ENCODE assay signal across 17 mouse cellular contexts in the genomic region with DNA sequence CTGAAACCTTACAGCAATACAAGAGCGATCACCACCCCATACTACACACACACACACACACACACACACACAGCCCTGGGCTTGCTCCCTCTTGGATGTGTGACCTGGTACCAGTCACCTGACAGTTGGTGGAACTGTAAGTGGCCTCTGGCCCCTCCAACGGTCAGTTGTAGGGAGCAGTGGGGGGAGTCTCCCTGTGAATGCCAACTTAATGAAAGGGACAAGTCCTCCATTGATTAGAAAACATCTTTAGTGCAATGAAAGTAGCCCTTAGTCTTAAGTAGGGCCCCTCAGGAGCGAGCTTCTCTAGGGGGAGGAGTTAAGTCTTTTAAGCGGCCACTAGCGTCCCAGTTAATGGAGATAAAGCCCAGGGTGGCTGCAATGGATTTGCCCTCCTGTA. TPM values are rescaled to one million over a fixed set of nuclear protein-coding genes. Genes with fewer than 3 reads are reported as not detected.
DNase-seq lines count a peak whose midpoint lies in the region; ATAC-seq lines count a peak whose summit lies in the region.
"Had no signal": no experiment of that assay in that cellular context is flagged by ENCODE, and none has a peak within 500 bp of the region (broad histone marks: within the 10 kb centered on the region; RNA-seq: fewer than 3 reads in every experiment).

No protein-coding gene starts in this region.

- WGBS in kidney, embryonic 16.5 days: 41% methylated on average over 5 of the region's 5 CpGs
- 9% methylated on average over 5 of the region's 5 CpGs for WGBS in forebrain, embryonic 11.5 days
- 13% methylated on average over 5 of the region's 5 CpGs for WGBS in hindbrain, embryonic 16.5 days
- WGBS in neural tube, embryonic 15.5 days: 25% methylated on average over 5 of the region's 5 CpGs

- 0 out of 2 replicates have a peak, but pooled peaks have one; percentile 54 for ATAC-seq in kidney, embryonic 16.5 days (ENCODE audit: low FRiP score, low TSS enrichment)
- ATAC-seq in forebrain, embryonic 11.5 days (replicated peaks; ENCODE audit: low FRiP score): peak; percentile 83
- ATAC-seq in hindbrain, embryonic 16.5 days: peak; percentile 34
- ATAC-seq in neural tube, embryonic 15.5 days (ENCODE audit: low FRiP score): no peak

- H3K4me3 ChIP-seq in kidney, embryonic 16.5 days (ENCODE audit: low read length): no peak overlapping the region
- H3K4me3 ChIP-seq in forebrain, embryonic 11.5 days (ENCODE audit: low read depth, low read length): no peak overlapping the region
- H3K4me3 ChIP-seq in hindbrain, embryonic 16.5 days (ENCODE audit: low read length): no peak overlapping the region
- no peak overlapping the region for H3K4me3 ChIP-seq in neural tube, embryonic 15.5 days (replicated peaks)
- H3K4me3 ChIP-seq: embryonic facial prominence, embryonic 13.5 days; heart, adult 2 months; limb, embryonic 15.5 days; lung, embryonic 15.5 days had no signal

- H3K4me2 ChIP-seq in kidney, embryonic 16.5 days (replicated peaks; ENCODE audit: low read depth, low read length): no peak overlapping the region
- no peak overlapping the region for H3K4me2 ChIP-seq in forebrain, embryonic 11.5 days (ENCODE audit: low read depth, low read length, severe bottlenecking)
- no peak overlapping the region for H3K4me2 ChIP-seq in hindbrain, embryonic 16.5 days (ENCODE audit: low read length)
- H3K4me2 ChIP-seq in neural tube, embryonic 15.5 days: 0 out of 2 replicates have a peak overlapping the region, but pooled peaks have one; percentile 5
- H3K4me2 ChIP-seq: embryonic facial prominence, embryonic 13.5 days; limb, embryonic 15.5 days; lung, embryonic 15.5 days had no signal

- peaks cover 35% of the 10 kb centered on the region for H3K36me3 ChIP-seq in kidney, embryonic 16.5 days (ENCODE audit: insufficient read depth, low read length)
- peaks cover 5% of the 10 kb centered on the region; the same call in 1 of the 2 replicates for H3K36me3 ChIP-seq in forebrain, embryonic 11.5 days (ENCODE audit: control insufficient read depth, insufficient read depth, low read length)
- H3K36me3 ChIP-seq in hindbrain, embryonic 16.5 days (ENCODE audit: control insufficient read depth, insufficient read depth, low read length): peaks cover 10% of the 10 kb centered on the region
- peaks cover 33% of the 10 kb centered on the region for H3K36me3 ChIP-seq in neural tube, embryonic 15.5 days

- H3K27me3 ChIP-seq in kidney, embryonic 16.5 days (ENCODE audit: insufficient read depth, low read length): no peaks in the 10 kb centered on the region
- H3K27me3 ChIP-seq in forebrain, embryonic 11.5 days (ENCODE audit: control insufficient read depth, insufficient read depth, low read length): no peaks in the 10 kb centered on the region
- no peaks in the 10 kb centered on the region for H3K27me3 ChIP-seq in hindbrain, embryonic 16.5 days (replicated peaks; ENCODE audit: control insufficient read depth, insufficient read depth, low read length)
- no peaks in the 10 kb centered on the region for H3K27me3 ChIP-seq in neural tube, embryonic 15.5 days (replicated peaks)
- H3K27me3 ChIP-seq: embryonic facial prominence, embryonic 13.5 days; limb, embryonic 15.5 days; lung, embryonic 15.5 days had no signal

- H3K4me1 ChIP-seq in kidney, embryonic 16.5 days (ENCODE audit: insufficient read depth, low read length): no peaks in the 10 kb centered on the region
- peaks cover 23% of the 10 kb centered on the region for H3K4me1 ChIP-seq in forebrain, embryonic 11.5 days (replicated peaks; ENCODE audit: control insufficient read depth, insufficient read depth, low read length)
- H3K4me1 ChIP-seq in hindbrain, embryonic 16.5 days (ENCODE audit: control insufficient read depth, insufficient read depth, low read depth, low read length): peaks cover 12% of the 10 kb centered on the region
- H3K4me1 ChIP-seq in neural tube, embryonic 15.5 days: peaks cover 17% of the 10 kb centered on the region
- H3K4me1 ChIP-seq: lung, embryonic 15.5 days had no signal

- H3K27ac ChIP-seq in kidney, embryonic 16.5 days (ENCODE audit: low read length): no peak overlapping the region
- H3K27ac ChIP-seq in forebrain, embryonic 11.5 days (ENCODE audit: low read depth, low read length): peak overlapping the region; percentile 89
- H3K27ac ChIP-seq in hindbrain, embryonic 16.5 days (ENCODE audit: low read depth, low read length): peak overlapping the region; percentile 49; the same call in 1 of the 2 replicates
- H3K27ac ChIP-seq in neural tube, embryonic 15.5 days (replicated peaks): 0 out of 2 replicates have a peak overlapping the region, but pooled peaks have one; percentile 41
- H3K27ac ChIP-seq: embryonic facial prominence, embryonic 13.5 days; heart, adult 2 months; limb, embryonic 15.5 days; lung, embryonic 15.5 days had no signal

- no peak overlapping the region for H3K9ac ChIP-seq in kidney, embryonic 16.5 days (replicated peaks; ENCODE audit: low read length)
- H3K9ac ChIP-seq in forebrain, embryonic 11.5 days (ENCODE audit: low read length): peak overlapping the region; percentile 45; the same call in 1 of the 2 replicates
- H3K9ac ChIP-seq in hindbrain, embryonic 16.5 days (ENCODE audit: low read depth, low read length): no peak overlapping the region
- no peak overlapping the region for H3K9ac ChIP-seq in neural tube, embryonic 15.5 days (replicated peaks)
- H3K9ac ChIP-seq: embryonic facial prominence, embryonic 13.5 days; limb, embryonic 15.5 days; lung, embryonic 15.5 days had no signal

- no peak for DNase-seq in kidney, postnatal 36 days
- DNase-seq in forebrain, embryonic 11.5 days (ENCODE audit: low spot score): peak; percentile 69
- DNase-seq in adrenal gland, adult 2 months: no peak
- no peak for DNase-seq in adrenal gland, adult 18-20 months (ENCODE audit: low spot score in 2 of 2)
- no peak for DNase-seq in cerebellum, adult 11 months
- DNase-seq: adrenal gland, postnatal 25 days; heart, adult 2 months; kidney, postnatal 14 days; thymus, postnatal 4 days had no signal

- no peaks in the 10 kb centered on the region for H3K9me3 ChIP-seq in kidney, embryonic 16.5 days (ENCODE audit: low read length)
- H3K9me3 ChIP-seq in forebrain, embryonic 11.5 days (ENCODE audit: control insufficient read depth, low read length): no peaks in the 10 kb centered on the region
- H3K9me3 ChIP-seq in hindbrain, embryonic 16.5 days (ENCODE audit: control insufficient read depth, low read length): no peaks in the 10 kb centered on the region
- no peaks in the 10 kb centered on the region for H3K9me3 ChIP-seq in neural tube, embryonic 15.5 days (replicated peaks)
- H3K9me3 ChIP-seq: embryonic facial prominence, embryonic 13.5 days; limb, embryonic 15.5 days; lung, embryonic 15.5 days had no signal

RNA-seq across cellular contexts. Expression of a gene that starts 19.2 kb away (rescaled TPM):
- not detected in 2 replicates for polyA plus RNA-seq in kidney, embryonic 16.5 days (2015; fragmentation: Nextera tagmentation; extraction: Ambion mirVana)
- 0.83 and 1.5 TPM in 2 replicates for polyA plus RNA-seq in forebrain, embryonic 11.5 days (2014; fragmentation: Nextera tagmentation; extraction: Ambion mirVana)
- 0.91 and 1.0 TPM in 2 replicates for polyA plus RNA-seq in hindbrain, embryonic 16.5 days (2015; fragmentation: Nextera tagmentation; extraction: Ambion mirVana)
- polyA plus RNA-seq in neural tube, embryonic 15.5 days (2015; fragmentation: Nextera tagmentation; extraction: Ambion mirVana): 1.8 TPM in 1 of 2 replicates, not detected in the other
- not detected for total RNA-seq in adrenal gland, adult 2 months (2021)
- polyA plus RNA-seq in adrenal gland, adult 2 months (2012; rRNA removed): not detected in 2 replicates
- total RNA-seq in adrenal gland, adult 18-20 months (2021): not detected
- total RNA-seq: adrenal gland, postnatal 25 days; heart, adult 2 months; megakaryocyte-erythroid progenitor cell, adult 5-6 weeks had no signal
- polyA plus RNA-seq: C2C12; heart, adult 2 months; limb, embryonic 15.5 days; lung, embryonic 15.5 days had no signal

RNA-seq across cellular contexts. Expression of a gene that starts 39.3 kb away (rescaled TPM):
- polyA plus RNA-seq in kidney, embryonic 16.5 days (2015; fragmentation: Nextera tagmentation; extraction: Ambion mirVana): 82.5 and 83.7 TPM in 2 replicates
- polyA plus RNA-seq in forebrain, embryonic 11.5 days (2014; fragmentation: Nextera tagmentation; extraction: Ambion mirVana): 31.0 and 34.8 TPM in 2 replicates
- 120 and 123 TPM in 2 replicates for polyA plus RNA-seq in hindbrain, embryonic 16.5 days (2015; fragmentation: Nextera tagmentation; extraction: Ambion mirVana)
- 110 and 112 TPM in 2 replicates for polyA plus RNA-seq in neural tube, embryonic 15.5 days (2015; fragmentation: Nextera tagmentation; extraction: Ambion mirVana)
- total RNA-seq in adrenal gland, adult 2 months (2021): 10 to 100 TPM; 31.0 to 37.6 TPM
- 85.8 and 87.4 TPM in 2 replicates for polyA plus RNA-seq in adrenal gland, adult 2 months (2012; rRNA removed)
- 10 to 100 TPM; 27.6 to 28.1 TPM for total RNA-seq in adrenal gland, adult 18-20 months (2021)

RNA-seq across cellular contexts. Expression of a gene that starts 48.8 kb away (rescaled TPM):
- 0.36 and 0.58 TPM in 2 replicates for polyA plus RNA-seq in kidney, embryonic 16.5 days (2015; fragmentation: Nextera tagmentation; extraction: Ambion mirVana)
- polyA plus RNA-seq in forebrain, embryonic 11.5 days (2014; fragmentation: Nextera tagmentation; extraction: Ambion mirVana): 0.48 and 1.1 TPM in 2 replicates
- polyA plus RNA-seq in hindbrain, embryonic 16.5 days (2015; fragmentation: Nextera tagmentation; extraction: Ambion mirVana): 0.47 and 0.51 TPM in 2 replicates
- polyA plus RNA-seq in neural tube, embryonic 15.5 days (2015; fragmentation: Nextera tagmentation; extraction: Ambion mirVana): 0.44 and 0.46 TPM in 2 replicates
- total RNA-seq in adrenal gland, adult 2 months (2021): under 1 TPM; 0.26 to 0.48 TPM
- 0.37 and 0.90 TPM in 2 replicates for polyA plus RNA-seq in adrenal gland, adult 2 months (2012; rRNA removed)
- total RNA-seq in adrenal gland, adult 18-20 months (2021): under 1 TPM; 0.35 to 0.76 TPM
- total RNA-seq: megakaryocyte-erythroid progenitor cell, adult 5-6 weeks had no signal

RNA-seq across cellular contexts. Expression of a gene that starts 49.3 kb away (rescaled TPM):
- 324 and 341 TPM in 2 replicates for polyA plus RNA-seq in kidney, embryonic 16.5 days (2015; fragmentation: Nextera tagmentation; extraction: Ambion mirVana)
- polyA plus RNA-seq in forebrain, embryonic 11.5 days (2014; fragmentation: Nextera tagmentation; extraction: Ambion mirVana): 272 and 277 TPM in 2 replicates
- 237 and 246 TPM in 2 replicates for polyA plus RNA-seq in hindbrain, embryonic 16.5 days (2015; fragmentation: Nextera tagmentation; extraction: Ambion mirVana)
- polyA plus RNA-seq in neural tube, embryonic 15.5 days (2015; fragmentation: Nextera tagmentation; extraction: Ambion mirVana): 225 and 255 TPM in 2 replicates
- 100 to 1,000 TPM; 296 to 306 TPM for total RNA-seq in adrenal gland, adult 2 months (2021)
- polyA plus RNA-seq in adrenal gland, adult 2 months (2012; rRNA removed): 198 and 225 TPM in 2 replicates
- 100 to 1,000 TPM; 254 to 289 TPM for total RNA-seq in adrenal gland, adult 18-20 months (2021)
